Mouse (Mus musculus) limb, embryonic 10.5 days (tissue): Measurements from ENCODE around the gene Galnt12. TPM values are rescaled to one million over a fixed set of nuclear protein-coding genes. Genes with fewer than 3 reads are reported as not detected.
"Not testable (repeated sequence)": the region's sequence is repeated elsewhere in the genome, so short reads cannot be mapped to it uniquely, and the experiment has no call there.

Experiments
- DNase-seq: peaks from one replicate; pipeline ENCODE4 v3.0.0-alpha.2; 2017; ENCODE audit warnings: low spot score
- H3K27ac ChIP-seq: fragments of 300-500 bp; sonication (generic); 2 replicates; pipeline ENCODE4 v1.5.1; 2016; ENCODE audit warnings: mild to moderate bottlenecking
- H3K27me3 ChIP-seq: fragments of 300-500 bp; sonication (generic); 2 replicates; pipeline ENCODE4 v1.6.1; 2016; ENCODE audit warnings: low read depth, mild to moderate bottlenecking; ENCODE audit not compliant: poor library complexity, severe bottlenecking
- H3K36me3 ChIP-seq: fragments of 300-500 bp; sonication (generic); 2 replicates; pipeline ENCODE4 v1.6.1; 2016; ENCODE audit warnings: mild to moderate bottlenecking, moderate library complexity
- H3K4me1 ChIP-seq: fragments of 300-500 bp; sonication (generic); 2 replicates; pipeline ENCODE4 v1.6.1; 2016
- H3K4me3 ChIP-seq: fragments of 300-500 bp; sonication (generic); 2 replicates; pipeline ENCODE4 v1.5.1; 2016; ENCODE audit warnings: mild to moderate bottlenecking, moderate library complexity
- H3K9me3 ChIP-seq: fragments of 300-500 bp; sonication (generic); replicated peaks from 2 replicates; pipeline ENCODE4 v1.6.1; 2016; ENCODE audit warnings: mild to moderate bottlenecking
- WGBS: fragments of 180-500 bp; shearing (Covaris S2); methylation state at CpG from one replicate; pipeline ENCODE4 v1.1.7; 2016; 5-methylcytosine and 5-hydroxymethylcytosine counted together
- polyA plus RNA-seq: library from polyadenylated mRNA; unstranded; fragments of >200 nt; fragmentation: Nextera tagmentation; extraction: Ambion mirVana; gene quantifications from 2 replicates; pipeline ENCODE4 v1.2.1, GENCODE M21; 2016

Gene Galnt12
- 2.2 and 2.9 TPM in 2 replicates for polyA plus RNA-seq

DNA sequence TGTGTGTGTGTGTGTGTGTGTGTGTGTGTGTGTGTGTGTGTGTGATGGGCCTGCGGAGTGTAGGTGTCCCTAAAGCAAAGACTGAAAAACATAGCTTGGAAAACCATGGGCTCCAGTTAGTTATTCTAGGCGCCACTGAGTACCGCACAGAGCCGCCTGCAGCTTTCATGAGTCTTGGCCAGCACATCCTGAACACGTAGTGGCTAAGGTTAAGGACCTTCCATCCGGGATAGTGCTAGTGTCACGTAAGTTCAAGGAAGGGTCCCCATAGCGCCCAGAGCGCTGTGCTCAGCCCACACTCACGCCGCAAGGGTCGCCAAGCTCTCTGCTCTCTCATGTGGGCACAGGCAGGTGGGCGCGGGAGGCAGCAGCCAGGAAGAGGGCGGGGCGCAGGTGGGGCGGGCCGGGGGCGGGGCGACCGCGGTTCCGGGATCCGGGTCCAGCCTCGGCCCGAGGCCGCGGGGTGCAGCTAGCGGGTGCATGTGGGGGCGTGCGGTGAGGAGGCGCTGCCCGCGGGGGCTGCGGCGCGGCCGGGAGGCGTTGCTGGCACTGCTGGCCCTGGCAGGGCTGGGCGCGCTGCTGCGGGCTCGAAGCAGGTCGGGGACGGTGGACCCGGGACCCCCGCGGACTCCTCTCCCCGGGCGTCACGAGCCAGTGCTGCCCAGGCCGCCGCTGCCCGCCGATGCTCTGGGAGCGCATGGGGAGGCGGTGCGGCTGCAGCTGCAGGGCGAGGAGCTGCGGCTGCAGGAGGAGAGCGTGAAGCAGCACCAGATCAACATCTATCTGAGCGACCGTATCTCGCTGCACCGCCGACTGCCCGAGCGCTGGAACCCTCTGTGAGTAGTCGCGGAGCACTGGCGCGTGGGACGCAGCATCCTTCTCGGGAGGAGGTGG is at the start of gene Galnt12:
TSS of gene Galnt12 (plus strand) at position 417 of the 894 bp plus-strand sequence.
- H3K9me3 ChIP-seq, result no peaks in the 10 kb centered on the region
- H3K27ac ChIP-seq, result peak within 1 kb of the TSS; percentile 32
- WGBS, result 1% methylated on average over 71 of the region's 74 CpGs
- no peaks in the 10 kb centered on the region for H3K36me3 ChIP-seq
- peak within 1 kb of the TSS; percentile 84 for H3K4me3 ChIP-seq
- peaks cover 28% of the 10 kb centered on the region for H3K4me1 ChIP-seq
- peaks cover 59% of the 10 kb centered on the region for H3K27me3 ChIP-seq
- peak; percentile 66 for DNase-seq

GRCm38 (mm10) chr4:47043866-47044265 is 47.8 kb upstream of the Galnt12 start:
- no peaks in the 10 kb centered on the region for H3K27me3 ChIP-seq
- no peak overlapping the region for H3K4me3 ChIP-seq
- no peak for DNase-seq
- 83% methylated on average over 9 of the region's 9 CpGs for WGBS
- H3K4me1 ChIP-seq, result 0 out of 2 replicates have a peak, but pooled peaks cover 4% of the 10 kb centered on the region
- H3K9me3 ChIP-seq, result no peaks in the 10 kb centered on the region
- H3K36me3 ChIP-seq, result peaks cover 8% of the 10 kb centered on the region; the same call in 1 of the 2 replicates
- H3K27ac ChIP-seq, result no peak overlapping the region

DNA sequence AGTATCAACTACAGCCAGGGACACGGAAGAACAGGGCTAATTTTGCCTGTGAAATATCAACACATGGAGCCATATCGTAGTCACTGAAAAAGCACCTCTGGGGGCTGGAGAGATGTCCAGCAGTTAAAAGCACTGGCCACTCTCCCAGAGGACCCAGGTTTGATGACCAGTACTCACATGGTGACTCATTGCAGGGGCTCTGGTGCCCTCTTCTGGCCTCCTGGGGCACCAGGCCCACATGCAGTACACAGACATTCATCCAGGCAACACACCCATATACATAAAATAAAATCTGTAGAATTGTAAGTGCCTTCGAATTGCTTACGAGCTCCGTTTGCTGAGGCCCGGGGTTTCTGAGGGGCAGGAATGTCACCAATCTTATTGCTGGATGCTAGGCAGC is 44.7 kb upstream of the Galnt12 start:
- no peak overlapping the region for H3K27ac ChIP-seq
- H3K4me3 ChIP-seq, result no peak overlapping the region
- no peaks in the 10 kb centered on the region; the same call in 1 of the 2 replicates for H3K36me3 ChIP-seq
- WGBS, result 82% methylated on average over 6 of the region's 6 CpGs
- DNase-seq, result peak; percentile 30
- peaks cover 14% of the 10 kb centered on the region for H3K27me3 ChIP-seq
- H3K9me3 ChIP-seq, result no peaks in the 10 kb centered on the region
- H3K4me1 ChIP-seq, result peaks cover 23% of the 10 kb centered on the region

- Histone ChIP-seq H3K27ac (no peak overlapping the region), H3K9me3 (no peaks in the 10 kb centered on the region)
- 69% methylated on average over 4 of the region's 4 CpGs for WGBS
Observed at GRCm38 (mm10) chr4:47047765-47048164, 43.9 kb upstream of the Galnt12 start.

GRCm38 (mm10) chr4:47049216-47049615 is 42.5 kb upstream of the Galnt12 start:
- H3K27me3 ChIP-seq, result peaks cover 30% of the 10 kb centered on the region
- H3K4me3 ChIP-seq, result no peak overlapping the region
- WGBS, result 90% methylated on average over 16 of the region's 16 CpGs
- DNase-seq, result no peak
- H3K4me1 ChIP-seq, result peaks cover 27% of the 10 kb centered on the region
- no peak overlapping the region for H3K27ac ChIP-seq
- no peaks in the 10 kb centered on the region for H3K36me3 ChIP-seq
- H3K9me3 ChIP-seq, result no peaks in the 10 kb centered on the region

More at GRCm38 (mm10) chr4:47047765-47048164, 43.9 kb upstream of the Galnt12 start:
- H3K4me1 ChIP-seq, result peaks cover 27% of the 10 kb centered on the region
- no peak for DNase-seq
- H3K4me3 ChIP-seq, result no peak overlapping the region
- H3K27me3 ChIP-seq, result peaks cover 22% of the 10 kb centered on the region
- no peaks in the 10 kb centered on the region; the same call in 1 of the 2 replicates for H3K36me3 ChIP-seq

GRCm38 (mm10) chr4:47050167-47050566 is 41.5 kb upstream of the Galnt12 start:
- Histone ChIP-seq H3K36me3 (no peaks in the 10 kb centered on the region), H3K9me3 (no peaks in the 10 kb centered on the region), H3K4me1 (peaks cover 27% of the 10 kb centered on the region), H3K4me3 (0 out of 2 replicates have a peak overlapping the region, but pooled peaks have one; percentile 17), H3K27ac (peak overlapping the region; percentile 73), H3K27me3 (peaks cover 34% of the 10 kb centered on the region)
- DNase-seq, result peak; percentile 94
- WGBS, result 0% methylated on average over 1 of the region's 1 CpGs

- no peaks in the 10 kb centered on the region for H3K9me3 ChIP-seq
- peak overlapping the region; percentile 73 for H3K27ac ChIP-seq
- H3K27me3 ChIP-seq, result peaks cover 41% of the 10 kb centered on the region
- no peaks in the 10 kb centered on the region for H3K36me3 ChIP-seq
- no peak for DNase-seq
- H3K4me3 ChIP-seq, result peak overlapping the region; percentile 17; the same call in 1 of the 2 replicates
- WGBS, result 12% methylated on average over 10 of the region's 10 CpGs
- H3K4me1 ChIP-seq, result peaks cover 27% of the 10 kb centered on the region
Observed at GRCm38 (mm10) chr4:47050642-47051381, 40.9 kb upstream of the Galnt12 start.

- 59% methylated on average over 9 of the region's 9 CpGs for WGBS
- no peak overlapping the region for H3K4me3 ChIP-seq
Observed at GRCm38 (mm10) chr4:47051905-47052304, 39.8 kb upstream of the Galnt12 start.

GRCm38 (mm10) chr4:47055170-47055569 is 36.5 kb upstream of the Galnt12 start:
- not testable (repeated sequence) for H3K27ac ChIP-seq, DNase-seq, H3K36me3 ChIP-seq, H3K4me3 ChIP-seq, H3K9me3 ChIP-seq
- Histone ChIP-seq H3K4me1 (peaks cover 38% of the 10 kb centered on the region), H3K27me3 (peaks cover 48% of the 10 kb centered on the region)
- 93% methylated on average over 9 of the region's 9 CpGs for WGBS

More at GRCm38 (mm10) chr4:47051905-47052304, 39.8 kb upstream of the Galnt12 start:
- Histone ChIP-seq H3K4me1 (peaks cover 30% of the 10 kb centered on the region), H3K36me3 (no peaks in the 10 kb centered on the region), H3K9me3 (no peaks in the 10 kb centered on the region), H3K27me3 (peaks cover 48% of the 10 kb centered on the region), H3K27ac (no peak overlapping the region)
- no peak for DNase-seq

- 95% methylated on average over 6 of the region's 6 CpGs for WGBS
Observed at GRCm38 (mm10) chr4:47055570-47056080, 36.1 kb upstream of the Galnt12 start.

GRCm38 (mm10) chr4:47056791-47057509 is 34.8 kb upstream of the Galnt12 start, which contains the start of gene Anks6:
Gene Anks6 (minus strand): TSS chr4:47057427.
- Histone ChIP-seq H3K9me3 (no peaks in the 10 kb centered on the region), H3K4me3 (peak within 1 kb of the TSS; percentile 85), H3K4me1 (peaks cover 26% of the 10 kb centered on the region), H3K27me3 (peaks cover 34% of the 10 kb centered on the region), H3K27ac (peak within 1 kb of the TSS; percentile 90), H3K36me3 (no peaks in the 10 kb centered on the region)
- under 1% methylated on average over 86 of the region's 86 CpGs for WGBS
- peak; percentile 79 for DNase-seq

More at GRCm38 (mm10) chr4:47055570-47056080, 36.1 kb upstream of the Galnt12 start:
- Histone ChIP-seq H3K27me3 (peaks cover 48% of the 10 kb centered on the region), H3K9me3 (no peaks in the 10 kb centered on the region), H3K27ac (no peak overlapping the region), H3K4me3 (no peak overlapping the region), H3K36me3 (no peaks in the 10 kb centered on the region), H3K4me1 (peaks cover 36% of the 10 kb centered on the region)
- no peak for DNase-seq
